Mouse (Mus musculus): ENCODE measurements around the gene Uqcrq. TPM values are rescaled to one million over a fixed set of nuclear protein-coding genes. Genes with fewer than 3 reads are reported as not detected.

Gene Uqcrq
- polyA plus RNA-seq, 1 experiment, result 4,488 TPM

GRCm38 (mm10) chr11:53393856-53394255, 36.8 kb downstream of the Uqcrq start:
- Histone ChIP-seq H3K4me3 (ENCODE audit: insufficient read depth, low read depth, low read length) (no peak overlapping the region), H3K4me1 (ENCODE audit: control insufficient read depth, insufficient read depth, insufficient read length, low read length) (no peaks in the 10 kb centered on the region), H3K27ac (replicated peaks; ENCODE audit: low read depth, low read length) (no peak overlapping the region)

GRCm38 (mm10) chr11:53383758-53384428, 46.7 kb downstream of the Uqcrq start:
- H3K27ac ChIP-seq (replicated peaks; ENCODE audit: low read depth, low read length), result no peak overlapping the region
- H3K4me3 ChIP-seq (ENCODE audit: insufficient read depth, low read depth, low read length), result no peak overlapping the region

GRCm38 (mm10) chr11:53378918-53379317, 51.7 kb downstream of the Uqcrq start:
- Histone ChIP-seq H3K4me3 (ENCODE audit: insufficient read depth, low read depth, low read length) (no peak overlapping the region), H3K27ac (replicated peaks; ENCODE audit: low read depth, low read length) (no peak overlapping the region), H3K4me1 (ENCODE audit: control insufficient read depth, insufficient read depth, insufficient read length, low read length) (no peaks in the 10 kb centered on the region)

More at GRCm38 (mm10) chr11:53383758-53384428, 46.7 kb downstream of the Uqcrq start:
- H3K4me1 ChIP-seq (ENCODE audit: control insufficient read depth, insufficient read depth, insufficient read length, low read length), result no peaks in the 10 kb centered on the region

Other genes with a start within 250 kb of the Uqcrq start
- 119 and 138 TPM in 2 replicates for gene Hspa4, start 130.4 kb downstream of the Uqcrq start, polyA plus RNA-seq (2012; ENCODE audit: insufficient read depth, insufficient read length, missing spikeins)
- gene Zcchc10, start 106.2 kb downstream of the Uqcrq start, polyA plus RNA-seq (2012; ENCODE audit: insufficient read depth, insufficient read length, missing spikeins), result 10.4 and 13.9 TPM in 2 replicates
- 17.7 and 77.7 TPM in 2 replicates for gene Aff4, start 80.0 kb downstream of the Uqcrq start, polyA plus RNA-seq (2012; ENCODE audit: insufficient read depth, insufficient read length, missing spikeins)
- gene Leap2, start 7.7 kb downstream of the Uqcrq start, polyA plus RNA-seq (2012; ENCODE audit: insufficient read depth, insufficient read length, missing spikeins), result not detected in 2 replicates
- gene Gdf9, start 192 bp upstream of the Uqcrq start, polyA plus RNA-seq (2012; ENCODE audit: insufficient read depth, insufficient read length, missing spikeins), result not detected in 2 replicates
- gene Gm10447, start 26.3 kb upstream of the Uqcrq start, polyA plus RNA-seq (2012; ENCODE audit: insufficient read depth, insufficient read length, missing spikeins), result not detected in 2 replicates
- 2.1 and 4.7 TPM in 2 replicates for gene Shroom1, start 26.4 kb upstream of the Uqcrq start, polyA plus RNA-seq (2012; ENCODE audit: insufficient read depth, insufficient read length, missing spikeins)
- gene Gm9837, start 39.6 kb upstream of the Uqcrq start, polyA plus RNA-seq (2012; ENCODE audit: insufficient read depth, insufficient read length, missing spikeins), result not detected in 2 replicates
- not detected in 2 replicates for gene Gm9945, start 49.3 kb upstream of the Uqcrq start, polyA plus RNA-seq (2012; ENCODE audit: insufficient read depth, insufficient read length, missing spikeins)
- gene Sowaha, start 49.4 kb upstream of the Uqcrq start, polyA plus RNA-seq (2012; ENCODE audit: insufficient read depth, insufficient read length, missing spikeins), result not detected in 2 replicates
- 9.9 and 13.3 TPM in 2 replicates for gene Sept8, start 88.4 kb upstream of the Uqcrq start, polyA plus RNA-seq (2012; ENCODE audit: insufficient read depth, insufficient read length, missing spikeins)
- gene Kif3a, start 136.5 kb upstream of the Uqcrq start, polyA plus RNA-seq (2012; ENCODE audit: insufficient read depth, insufficient read length, missing spikeins), result 11.8 and 12.2 TPM in 2 replicates
- not detected in 2 replicates for gene Il4, start 187.8 kb upstream of the Uqcrq start, polyA plus RNA-seq (2012; ENCODE audit: insufficient read depth, insufficient read length, missing spikeins)
- gene Il13, start 203.9 kb upstream of the Uqcrq start, polyA plus RNA-seq (2012; ENCODE audit: insufficient read depth, insufficient read length, missing spikeins), result not detected in 2 replicates